Mouse (Mus musculus): ENCODE measurements around the gene Cacna1c.

DNA sequence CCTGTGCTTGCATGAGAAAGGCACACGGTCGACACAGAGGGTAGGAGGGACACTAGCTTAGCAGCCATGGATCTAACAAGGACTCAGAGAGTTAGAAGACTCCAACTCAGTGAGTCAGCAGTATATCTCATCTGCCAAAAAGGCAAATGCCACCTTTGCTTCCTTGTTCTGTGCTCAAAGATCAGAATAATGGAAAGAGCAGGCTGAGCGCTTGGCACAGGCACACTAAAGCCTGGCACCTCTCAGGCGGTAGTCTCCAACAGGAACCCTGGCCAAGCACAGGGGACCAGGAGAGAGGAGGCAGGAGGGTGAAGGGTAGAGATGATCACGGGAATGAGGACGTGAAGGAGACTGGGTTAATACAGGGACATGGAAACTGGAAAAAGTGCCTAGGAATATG is 119.0 kb downstream of the Cacna1c start:
- no peak for TF ChIP-seq CTCF (IDR thresholded peaks at IDR 0.05; ENCODE audit: borderline replicate concordance, insufficient read depth, low read depth, low read length)
- TF ChIP-seq POLR2A (IDR thresholded peaks at IDR 0.05; ENCODE audit: borderline replicate concordance, insufficient read depth, low read length), result no peak
